Mouse (Mus musculus) brain, embryonic 14.5 days (tissue): Measurements from ENCODE around the gene Bicra.

Experiments used
- CTCF ChIP-seq: fragments of 200-500 bp; IDR thresholded peaks from 2 replicates; pipeline ENCODE4 v1.5.1; 2012; ENCODE audit warnings: inconsistent platforms, mild to moderate bottlenecking, moderate library complexity, borderline replicate concordance; ENCODE audit not compliant: insufficient read depth, insufficient read length; ENCODE audit errors: extremely low read depth
- POLR2A ChIP-seq: fragments of 200-500 bp; IDR thresholded peaks from 2 replicates; pipeline ENCODE4 v1.6.1; 2012; ENCODE audit warnings: mild to moderate bottlenecking, inconsistent platforms, borderline replicate concordance; ENCODE audit not compliant: poor library complexity, insufficient read depth, insufficient read length, severe bottlenecking; ENCODE audit errors: extremely low read depth

DNA sequence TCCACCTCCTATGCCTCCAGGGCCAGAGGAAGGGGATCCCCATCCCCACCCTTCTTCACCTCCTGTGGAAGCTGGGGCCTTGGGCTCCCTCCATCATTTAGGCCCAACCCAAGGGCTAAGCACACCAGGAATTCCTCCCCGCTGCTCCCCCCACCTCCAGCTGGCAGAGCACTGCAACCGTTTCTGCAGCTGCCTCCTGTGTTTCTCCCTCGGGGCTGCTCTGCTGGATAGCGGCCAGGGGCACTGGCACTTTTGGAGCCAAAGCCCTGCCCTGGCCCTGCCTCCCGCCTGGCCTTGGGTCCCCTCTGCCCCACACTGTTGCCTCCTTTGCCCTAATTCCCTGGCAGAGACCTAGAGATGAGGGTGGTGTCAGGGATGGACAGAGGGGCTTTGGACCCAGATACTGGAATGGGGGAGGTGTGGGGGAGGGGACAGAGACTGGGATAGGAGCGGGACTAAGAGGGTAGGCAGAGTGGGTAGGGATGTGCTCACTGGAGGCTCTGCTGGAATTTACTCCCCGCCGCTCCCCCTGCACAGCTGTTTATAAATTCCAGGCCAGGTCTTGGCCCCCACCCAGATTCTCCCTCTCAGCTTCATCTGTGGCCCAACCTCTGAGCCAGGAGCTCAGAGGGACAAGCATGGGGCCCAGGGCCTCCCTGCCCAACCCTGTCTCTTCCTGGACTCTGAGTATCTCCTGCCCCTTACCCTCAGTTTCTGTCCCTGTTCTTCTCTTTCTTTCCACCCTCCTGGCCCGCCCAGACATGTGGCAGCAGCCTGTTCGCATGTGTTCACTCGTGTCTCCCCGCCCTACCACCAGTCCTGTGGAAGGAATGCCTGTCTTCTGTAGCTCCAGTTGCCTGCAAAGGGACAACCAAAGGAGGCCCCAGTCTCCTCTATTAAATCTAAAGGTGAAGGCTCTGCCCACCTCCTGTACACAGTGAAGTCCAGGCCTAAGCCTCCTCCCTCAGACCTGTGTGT lies 85.1 kb downstream of the Bicra start:
- TF ChIP-seq POLR2A (no peak), CTCF (no peak)
